Mouse (Mus musculus): ENCODE measurements around the gene Alk.

DNA sequence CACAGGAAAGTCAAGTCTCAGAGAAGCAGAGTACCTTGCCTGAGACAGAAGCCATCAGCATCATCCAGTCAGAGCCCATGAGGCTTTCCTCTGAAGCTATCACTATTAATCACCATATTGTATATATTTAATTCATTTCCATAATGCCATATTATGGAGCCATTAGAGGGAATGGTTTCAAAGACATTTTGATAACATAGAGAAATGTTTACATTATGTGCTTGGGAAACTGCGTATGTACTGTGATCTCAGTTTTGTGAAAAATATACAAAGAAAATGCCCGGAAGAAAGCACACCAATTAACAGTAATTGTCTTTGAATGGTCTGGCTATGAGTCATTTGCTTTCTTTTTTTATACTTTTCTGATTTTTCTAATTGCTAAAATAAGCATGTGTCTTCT lies 203.1 kb downstream of the Alk start:
- TF ChIP-seq CTCF (IDR thresholded peaks at IDR 0.05; ENCODE audit: borderline replicate concordance, insufficient read depth, low read length) (no peak), POLR2A (IDR thresholded peaks at IDR 0.05; ENCODE audit: low read depth, low read length) (no peak)
